Mouse (Mus musculus): ENCODE results near the gene Selenoh. TPM values are rescaled to one million over a fixed set of nuclear protein-coding genes. Genes with fewer than 3 reads are reported as not detected.

Selenoh gene
- total RNA-seq, 2 experiments from 2014 or later, result 22.4 to 25.2 TPM

DNA sequence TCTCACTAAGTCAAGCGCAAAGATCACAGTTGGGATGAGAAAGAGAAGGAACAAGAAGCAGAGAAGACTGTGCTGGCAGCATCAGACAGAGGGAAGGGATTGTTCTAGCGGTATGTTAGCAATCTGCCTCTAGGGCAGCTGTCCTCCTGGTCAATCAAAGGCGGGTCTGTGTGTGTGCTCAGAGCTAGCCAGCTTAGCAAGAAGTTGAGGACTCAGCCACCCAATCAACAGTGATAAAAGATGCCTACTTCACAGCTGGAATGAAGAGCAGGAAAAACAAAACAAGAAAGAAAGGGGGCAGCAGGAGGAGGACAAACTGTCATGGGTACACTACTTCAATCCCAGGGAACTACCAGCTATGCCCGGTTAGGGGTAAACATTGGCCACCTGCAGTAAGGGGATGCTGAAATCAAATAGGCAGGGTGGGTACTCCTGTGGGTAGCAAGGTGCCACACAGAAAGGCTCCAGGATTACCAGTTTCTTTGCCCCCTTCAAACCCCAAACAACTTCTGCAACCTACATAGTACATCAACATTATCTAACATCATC lies 35.6 kb downstream of the Selenoh start:
- intact Hi-C loops (cut with DNase I), result loop anchor here (2.0 kb wide), 2 partner anchors 16 to 18 kb away; no protein-coding TSS in a partner anchor

GRCm38 (mm10) chr2:84634006-84634405 lies 36.6 kb downstream of the Selenoh start:
- intact Hi-C loops (cut with DNase I), result loop anchor here (2.0 kb wide), 2 partner anchors 15 to 19 kb away; no protein-coding TSS in a partner anchor
- no peak for DNase-seq (ENCODE audit: low spot score)

More for the DNA sequence above, 35.6 kb downstream of the Selenoh start:
- no peak for DNase-seq (ENCODE audit: low spot score)

DNA sequence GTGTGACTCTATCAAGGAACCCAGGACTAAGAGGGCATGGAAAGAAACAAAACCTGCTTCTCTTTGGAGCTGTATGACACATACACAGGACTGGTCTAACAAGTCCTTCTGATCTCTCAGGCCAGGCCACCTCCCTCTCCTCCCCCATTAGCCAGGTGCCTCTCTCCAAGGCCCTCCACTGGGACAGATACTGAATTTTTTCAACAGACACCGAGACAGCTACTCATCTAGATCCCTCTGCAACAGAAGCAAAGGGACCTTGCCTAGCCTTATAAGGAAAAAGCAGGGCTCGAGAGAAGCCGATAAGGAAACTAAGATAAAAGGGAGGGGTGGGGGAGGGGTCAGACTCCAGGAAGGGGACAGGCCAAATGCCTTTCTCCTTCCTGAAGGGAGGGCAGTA lies 37.6 kb downstream of the Selenoh start:
- intact Hi-C loops (cut with DNase I), result no loop called here
- no peak for DNase-seq (ENCODE audit: low spot score)

DNA sequence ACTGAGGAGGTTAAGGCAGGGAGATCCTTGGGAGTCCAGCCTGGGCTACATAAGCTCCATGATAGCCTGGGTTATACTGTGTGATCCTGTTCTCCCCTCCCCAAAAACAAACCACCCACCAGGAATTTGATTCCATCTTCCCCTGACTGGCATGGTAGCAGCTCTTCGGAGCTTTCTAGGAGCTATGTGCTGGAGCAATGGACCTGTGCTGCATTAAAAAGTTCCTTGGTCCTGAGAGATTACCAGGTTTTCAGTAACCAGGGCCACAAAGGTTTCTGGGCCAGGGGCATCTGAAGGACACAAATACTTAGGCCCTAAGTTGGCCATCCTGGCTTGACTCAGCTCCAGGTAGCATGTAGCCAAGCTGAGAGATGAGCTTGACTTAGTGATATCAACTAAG lies 38.6 kb downstream of the Selenoh start:
- intact Hi-C loops (cut with DNase I), result no loop called here
- DNase-seq (ENCODE audit: low spot score), result no peak

GRCm38 (mm10) chr2:84627036-84627435 lies 43.5 kb downstream of the Selenoh start:
- DNase-seq (ENCODE audit: low spot score), result no peak
- intact Hi-C loops (cut with DNase I), result no loop called here

GRCm38 (mm10) chr2:84626366-84626975 lies 44.1 kb downstream of the Selenoh start:
- no peak for DNase-seq (ENCODE audit: low spot score)
- intact Hi-C loops (cut with DNase I), result no loop called here

DNA sequence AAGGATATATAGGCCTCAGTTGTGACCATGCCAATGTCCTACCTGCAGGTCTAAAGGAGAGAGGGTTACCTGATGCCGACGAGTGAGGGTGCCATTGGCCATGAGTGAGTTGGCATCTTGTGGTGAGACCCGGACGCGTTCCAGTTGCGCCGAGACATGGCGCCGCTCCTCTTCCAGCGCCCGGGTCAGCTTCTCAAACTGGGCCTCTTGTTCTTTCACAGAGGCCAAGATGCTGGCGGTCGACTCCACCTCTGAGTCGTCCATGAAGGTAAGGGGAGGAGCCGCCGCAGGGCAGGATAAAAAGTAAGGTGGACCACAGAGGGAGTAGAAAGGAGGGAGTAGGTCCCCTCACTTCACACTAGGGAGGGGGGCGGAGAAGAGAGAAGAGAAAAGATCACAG lies 46.4 kb downstream of the Selenoh start:
- DNase-seq (ENCODE audit: low spot score), result no peak
- intact Hi-C loops (cut with DNase I), result no loop called here

DNA sequence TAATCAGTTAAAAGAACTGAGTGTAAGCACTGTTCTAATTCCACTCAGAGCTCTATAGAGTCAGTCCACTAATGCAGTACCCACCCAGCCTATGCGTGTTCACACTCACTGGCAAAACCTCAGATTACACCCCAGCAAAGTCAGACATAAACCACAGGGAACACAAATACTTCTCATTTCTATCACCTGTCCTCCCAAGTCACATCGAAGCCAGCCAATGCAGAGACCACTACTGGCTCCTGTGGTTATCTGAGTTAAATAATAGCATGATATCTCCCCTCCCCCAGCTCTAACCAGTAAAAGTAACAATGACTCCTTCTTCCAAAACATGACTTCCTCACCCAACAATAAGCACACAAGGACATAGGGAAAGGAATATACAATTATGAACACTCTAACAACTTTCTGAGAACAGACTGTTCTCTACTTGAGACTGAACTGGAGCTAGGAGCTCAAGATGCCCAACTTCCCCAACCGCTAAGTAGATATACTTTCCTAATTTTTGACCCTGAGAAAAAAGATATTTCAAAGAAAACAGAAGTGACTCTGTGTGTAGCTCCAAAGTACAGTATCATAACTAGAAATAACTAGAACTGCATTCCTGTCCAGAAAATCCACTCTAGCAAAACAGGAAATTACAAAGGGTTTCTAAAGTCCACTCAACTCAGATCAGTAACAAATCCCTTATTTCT lies 47.0 kb downstream of the Selenoh start:
- intact Hi-C loops (cut with DNase I), result no loop called here

DNA sequence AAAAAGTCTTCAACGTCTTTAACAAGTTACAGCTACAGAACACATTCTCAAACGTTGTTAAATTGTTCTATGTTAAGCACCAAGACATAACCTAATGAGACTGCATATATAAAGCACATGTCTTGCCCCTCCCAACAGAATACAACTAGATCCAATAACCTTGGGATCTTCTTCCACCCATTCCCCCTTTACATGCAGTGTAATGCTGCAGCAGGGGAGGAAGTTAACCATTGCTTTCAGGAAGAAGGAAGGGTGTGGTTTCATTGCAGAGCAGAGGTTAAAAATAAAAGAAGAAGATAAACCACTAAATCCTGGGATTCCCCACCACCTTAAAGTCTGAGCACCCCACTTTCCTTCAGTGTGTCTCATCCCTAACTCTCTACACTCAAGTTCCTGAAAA lies 47.9 kb downstream of the Selenoh start:
- DNase-seq (ENCODE audit: low spot score), result no peak
- intact Hi-C loops (cut with DNase I), result no loop called here

More for the DNA sequence above, 47.0 kb downstream of the Selenoh start:
- no peak for DNase-seq (ENCODE audit: low spot score)

- intact Hi-C loops (cut with DNase I), result loop anchor here (2.0 kb wide), 2 partner anchors 15 to 33 kb away; no protein-coding TSS in a partner anchor
- DNase-seq (ENCODE audit: low spot score), result no peak
Observed at GRCm38 (mm10) chr2:84619646-84620340, 50.8 kb downstream of the Selenoh start.

Other genes with a start within 250 kb of the Selenoh start
- 10 to 100 TPM; 32.3 to 41.2 TPM for gene Calcrl, start 245.4 kb downstream of the Selenoh start, total RNA-seq (2021)
- 10 to 100 TPM; 51.3 to 57.6 TPM for gene Tfpi, start 194.0 kb downstream of the Selenoh start, total RNA-seq (2021)
- 10 to 100 TPM; 66.6 to 70.4 TPM for gene Ctnnd1, start 20.0 kb downstream of the Selenoh start, total RNA-seq (2021)
- gene Btbd18, start 11.7 kb downstream of the Selenoh start, total RNA-seq (2021), result not detected
- gene Gm28635, start 7.3 kb upstream of the Selenoh start, total RNA-seq (2021), result 1 to 10 TPM; 5.4 to 5.8 TPM
- gene Med19, start 7.6 kb upstream of the Selenoh start, total RNA-seq (2021), result 10 to 100 TPM; 13.2 to 13.7 TPM
- gene Tmx2, start 8.4 kb upstream of the Selenoh start, total RNA-seq (2021), result 100 to 1,000 TPM; 116 to 127 TPM
- 10 to 100 TPM; 61.4 to 62.1 TPM for gene Zdhhc5, start 44.4 kb upstream of the Selenoh start, total RNA-seq (2021)
- gene Clp1, start 56.6 kb upstream of the Selenoh start, total RNA-seq (2021), result 1 to 10 TPM; 4.9 TPM
- 1 to 10 TPM in 1 of 2 experiments, under 1 TPM in 1; 0.94 to 1.1 TPM for gene Ypel4, start 63.3 kb upstream of the Selenoh start, total RNA-seq (2021)
- 1 to 10 TPM; 1.8 to 1.9 TPM for gene Gm19426, start 72.9 kb upstream of the Selenoh start, total RNA-seq (2021)
- gene Serping1, start 104.7 kb upstream of the Selenoh start, total RNA-seq (2021), result 10 to 100 TPM; 68.8 to 75.7 TPM
- gene Ube2l6, start 128.1 kb upstream of the Selenoh start, total RNA-seq (2021), result 10 to 100 TPM; 30.6 to 70.6 TPM
- gene Smtnl1, start 151.9 kb upstream of the Selenoh start, total RNA-seq (2021), result not detected
- 100 to 1,000 TPM in 1 of 2 experiments, 10 to 100 TPM in 1; 99.8 to 103 TPM for gene Timm10, start 156.2 kb upstream of the Selenoh start, total RNA-seq (2021)
- 1 to 10 TPM; 1.5 to 2.2 TPM for gene Slc43a1, start 168.1 kb upstream of the Selenoh start, total RNA-seq (2021)
- gene Rtn4rl2, start 215.9 kb upstream of the Selenoh start, total RNA-seq (2021), result 1 to 10 TPM; 1.8 to 4.0 TPM